Mouse (Mus musculus): ENCODE measurements around the gene Chrm1.
"Not testable (repeated sequence)": the region's sequence is repeated elsewhere in the genome, so short reads cannot be mapped to it uniquely, and the experiment has no call there.

Gene Chrm1

DNA sequence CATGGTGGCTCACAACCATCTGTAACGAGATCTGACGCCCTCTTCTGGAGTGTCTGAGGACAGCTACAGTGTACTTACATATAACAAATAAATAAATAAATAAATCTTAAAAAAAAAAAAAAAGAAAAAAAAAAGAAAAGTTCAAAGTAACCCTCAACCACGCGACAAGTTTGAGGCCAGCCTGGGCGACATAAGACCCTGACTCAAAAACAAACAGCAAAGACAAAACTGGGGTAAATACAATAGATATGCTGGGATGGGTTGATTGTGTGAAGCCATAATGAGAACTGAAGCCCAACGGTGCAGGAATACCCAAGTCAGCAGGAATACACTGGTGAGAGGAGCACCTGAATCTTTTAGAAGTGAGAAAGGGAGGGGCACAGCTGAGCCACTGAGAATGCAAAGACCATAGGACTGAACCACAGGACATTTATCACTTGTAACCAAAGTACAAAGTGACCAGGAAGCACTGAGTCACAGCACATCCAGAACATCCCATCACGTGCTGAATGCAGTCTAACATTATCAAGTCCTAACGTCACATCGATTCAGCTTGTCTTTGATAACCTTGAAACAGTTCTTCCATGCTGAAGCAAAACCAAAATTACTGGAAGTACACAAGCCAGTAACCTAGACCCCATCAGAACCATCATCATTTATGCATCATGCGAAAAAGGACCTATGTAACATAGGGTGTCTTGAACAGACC, 53.3 kb downstream of the Chrm1 start:
- DNase-seq (ENCODE audit: low read depth, low spot score): no peak

DNA sequence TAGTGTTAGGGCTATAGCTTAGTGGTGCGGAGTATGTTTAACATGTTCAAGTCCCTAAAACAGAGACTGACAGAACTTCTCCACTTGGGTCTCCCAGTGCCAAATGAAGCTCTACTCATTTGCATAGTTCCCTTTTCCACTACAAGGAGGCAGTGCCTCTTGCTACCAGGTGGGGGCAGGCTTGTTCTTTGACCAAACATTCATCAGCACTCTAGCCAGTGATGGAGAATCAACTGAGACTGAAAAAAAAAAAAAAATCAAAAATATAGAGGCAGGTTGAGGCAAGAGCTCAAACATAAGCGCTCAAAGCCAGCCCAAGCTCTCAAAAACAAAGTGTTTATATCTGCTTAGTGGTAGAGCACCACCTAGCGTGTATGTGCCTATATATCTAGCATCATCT, 54.8 kb downstream of the Chrm1 start:
- peak; percentile 89 for DNase-seq (ENCODE audit: low read depth, low spot score)

DNA sequence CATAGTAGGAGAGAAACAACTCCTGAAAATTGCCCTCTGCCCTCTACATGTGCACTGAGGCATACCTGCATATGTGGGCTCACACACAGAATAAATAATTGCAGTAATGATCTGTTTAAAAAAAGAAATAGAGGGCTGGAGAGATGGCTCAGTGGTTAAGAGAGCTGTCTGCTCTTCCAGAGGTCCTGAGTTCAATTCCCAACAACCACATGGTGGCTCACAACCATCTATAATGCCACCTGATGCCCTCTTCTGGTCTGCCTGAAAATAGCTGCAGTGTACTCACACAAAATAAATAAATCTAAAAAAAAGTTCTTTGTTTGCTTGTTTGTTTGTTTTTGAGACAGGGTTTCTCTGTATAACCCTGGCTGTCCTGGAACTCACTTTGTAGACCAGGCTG, 55.4 kb downstream of the Chrm1 start:
- peak; percentile 60 for DNase-seq (ENCODE audit: low read depth, low spot score)

DNA sequence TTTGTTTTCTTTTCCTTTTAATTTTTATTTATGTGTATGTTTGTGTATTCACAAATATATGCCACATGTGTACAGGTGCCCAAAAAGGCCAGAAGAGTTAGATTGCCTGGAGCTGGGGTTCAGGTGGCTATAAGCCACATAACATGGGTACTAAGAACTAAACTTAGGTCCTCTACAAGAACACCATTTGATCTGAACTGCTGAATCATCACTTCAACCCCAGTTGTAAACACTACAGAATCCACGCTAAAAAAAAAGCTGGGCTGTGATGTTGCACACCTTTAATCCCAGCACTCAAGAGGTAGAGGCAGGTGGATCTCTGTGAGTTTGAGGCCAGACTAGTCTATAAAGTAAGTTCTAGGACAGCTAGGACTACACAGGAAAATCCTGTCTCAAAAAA, 57.8 kb downstream of the Chrm1 start:
- DNase-seq (ENCODE audit: low read depth, low spot score): no peak

DNA sequence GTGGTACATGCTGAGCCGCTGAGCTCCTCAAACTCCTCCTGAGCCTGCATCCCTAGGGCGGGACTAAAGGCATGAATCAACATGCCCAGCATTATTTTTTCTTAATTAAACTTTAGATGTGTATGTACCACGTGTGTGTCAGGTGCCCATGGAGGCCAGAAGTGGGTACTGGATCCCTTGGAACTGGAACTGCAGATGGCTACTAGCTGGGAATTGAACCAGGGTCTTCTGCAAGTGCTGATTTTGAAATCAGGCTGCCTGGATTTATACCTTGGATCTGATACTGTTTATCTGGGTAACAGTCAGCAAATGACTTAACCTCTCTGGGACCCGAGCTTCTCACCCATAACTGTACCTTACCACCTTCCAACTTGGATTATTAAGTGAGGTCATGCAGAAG, 58.4 kb downstream of the Chrm1 start:
- peak; percentile 26 for DNase-seq (ENCODE audit: low read depth, low spot score)

DNA sequence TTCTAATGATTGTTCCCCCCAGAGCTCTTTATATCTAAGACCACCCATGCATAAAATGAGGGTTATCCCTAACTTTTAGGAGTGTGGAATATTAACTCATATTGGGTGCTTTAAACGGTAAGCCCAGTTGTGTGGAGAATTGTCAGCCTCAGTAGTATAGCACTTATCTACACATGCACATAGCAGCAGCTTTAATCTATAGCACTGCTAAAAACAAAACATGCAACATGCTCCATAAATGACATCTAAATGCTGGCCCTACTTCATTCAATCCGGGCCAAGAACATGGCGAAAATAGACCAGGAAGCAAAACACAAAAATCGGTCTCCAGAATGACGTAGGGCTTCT, 58.9 kb downstream of the Chrm1 start:
- DNase-seq (ENCODE audit: low read depth, low spot score): no peak

DNA sequence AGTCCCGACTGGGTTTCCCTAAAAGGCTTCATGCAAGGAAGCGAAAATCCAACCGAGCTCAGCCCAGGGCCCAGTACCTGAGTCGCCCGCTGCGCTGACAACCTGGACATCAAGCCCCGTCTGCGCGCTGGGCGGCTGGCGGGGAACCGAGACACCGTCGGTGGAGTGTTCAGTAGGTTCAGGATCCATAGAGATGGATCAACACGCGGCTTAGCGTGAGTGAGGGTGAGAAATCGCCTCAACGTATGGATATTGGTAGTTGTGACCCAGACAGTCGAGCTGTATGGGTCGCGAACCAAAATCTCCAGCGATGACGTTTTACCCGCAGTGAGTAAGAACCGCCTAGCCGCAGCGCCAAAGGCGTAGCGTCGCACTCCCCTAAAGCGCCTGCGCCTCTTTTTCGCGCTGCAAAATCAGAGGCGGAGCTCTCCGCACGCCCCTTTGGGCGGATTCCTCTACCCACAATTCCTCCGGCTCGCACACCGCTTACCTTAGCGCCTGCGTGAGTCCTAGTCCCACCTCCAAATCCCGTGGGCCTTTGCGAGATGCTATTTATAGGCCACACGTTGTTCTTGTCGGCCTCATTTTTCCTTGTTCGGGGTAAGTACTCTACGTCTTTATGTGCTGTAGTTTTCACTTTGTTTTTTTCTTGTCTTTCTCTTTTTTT, 59.5 kb downstream of the Chrm1 start, which contains the start of gene Slc3a2:
Gene Slc3a2 (minus strand): TSS at position 463 of the 667 bp plus-strand sequence.
- peak; percentile 98 for DNase-seq (ENCODE audit: low read depth, low spot score)

DNA sequence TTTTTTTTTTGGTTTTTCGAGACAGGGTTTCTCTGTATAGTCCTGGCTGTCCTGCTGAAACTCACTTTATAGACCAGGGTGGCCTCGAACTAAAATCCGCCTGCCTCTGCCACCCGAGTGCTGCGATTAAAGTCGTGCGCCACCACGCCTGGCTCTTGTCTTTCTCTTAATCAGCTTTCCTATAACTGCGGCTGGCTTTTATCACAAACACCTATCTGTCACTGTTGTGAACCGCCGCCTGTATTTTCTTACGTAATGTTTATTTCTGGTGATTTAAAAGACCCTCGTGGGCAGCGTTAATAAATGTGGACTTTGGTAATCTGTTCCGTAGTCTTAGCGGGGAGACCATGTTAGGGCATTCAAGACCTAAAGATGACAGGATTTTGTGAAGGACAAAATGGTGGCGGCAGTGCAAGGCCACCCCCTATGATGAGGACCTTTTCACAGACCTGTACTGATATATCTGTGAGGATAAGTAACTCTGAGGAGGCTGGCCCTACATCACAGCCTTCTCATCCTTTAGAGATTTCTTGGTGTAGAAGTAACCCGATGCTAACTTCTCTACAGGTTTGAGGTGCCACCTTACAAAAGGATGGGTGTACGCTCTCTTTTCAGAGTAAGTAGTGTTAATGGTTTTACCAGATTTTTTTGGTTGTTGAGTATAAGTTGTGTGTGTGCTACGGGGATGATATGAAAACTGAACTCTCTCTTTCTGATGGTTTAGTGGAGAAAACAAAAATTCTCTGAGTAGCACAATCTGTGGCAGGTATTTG, 60.2 kb downstream of the Chrm1 start:
- no peak for DNase-seq (ENCODE audit: low read depth, low spot score)

DNA sequence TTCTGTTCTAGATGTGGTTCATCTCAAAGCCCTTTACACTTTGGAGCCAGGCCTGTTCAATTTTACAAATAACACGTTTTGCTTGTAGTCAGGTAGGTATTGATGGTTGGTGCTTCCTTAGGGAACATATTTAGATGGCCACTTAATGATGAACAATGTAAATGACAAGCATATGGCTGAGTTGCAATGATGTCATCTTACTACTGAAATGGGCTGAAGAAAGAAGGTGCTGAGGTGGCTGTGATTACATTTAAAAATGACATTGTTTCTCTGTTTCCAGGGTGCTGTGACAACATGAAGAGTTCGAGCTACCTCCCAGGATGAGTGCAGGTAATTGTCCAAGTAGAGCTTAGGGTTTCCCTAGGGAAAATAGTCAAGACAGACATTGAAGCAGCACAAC, 60.8 kb downstream of the Chrm1 start:
- DNase-seq (ENCODE audit: low read depth, low spot score): no peak

DNA sequence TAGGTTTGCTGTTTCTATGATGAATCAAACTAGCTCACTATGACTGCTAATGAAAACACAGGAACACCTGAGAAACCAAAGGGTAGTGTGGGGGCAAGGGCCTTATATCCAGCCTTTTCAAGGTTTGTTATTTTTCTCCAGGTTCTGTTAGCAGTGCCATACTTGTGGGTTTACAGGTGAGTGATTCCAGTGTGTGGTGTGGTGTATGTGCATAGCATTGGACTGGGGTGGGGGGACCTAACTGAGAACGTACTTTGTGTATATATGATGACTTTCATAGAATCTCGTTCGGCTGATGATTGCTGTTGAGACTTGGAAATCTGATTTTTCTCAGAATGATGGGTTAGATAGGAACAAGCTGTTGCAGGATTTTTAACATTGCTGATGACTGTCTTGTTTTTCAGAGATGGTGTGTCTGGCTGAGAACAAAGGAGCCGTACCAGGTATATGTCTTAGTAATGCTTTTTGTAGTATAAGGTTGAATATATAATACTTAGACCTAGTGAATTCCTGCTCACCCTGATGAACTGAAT, 61.6 kb downstream of the Chrm1 start:
- DNase-seq (ENCODE audit: low read depth, low spot score): no peak

DNA sequence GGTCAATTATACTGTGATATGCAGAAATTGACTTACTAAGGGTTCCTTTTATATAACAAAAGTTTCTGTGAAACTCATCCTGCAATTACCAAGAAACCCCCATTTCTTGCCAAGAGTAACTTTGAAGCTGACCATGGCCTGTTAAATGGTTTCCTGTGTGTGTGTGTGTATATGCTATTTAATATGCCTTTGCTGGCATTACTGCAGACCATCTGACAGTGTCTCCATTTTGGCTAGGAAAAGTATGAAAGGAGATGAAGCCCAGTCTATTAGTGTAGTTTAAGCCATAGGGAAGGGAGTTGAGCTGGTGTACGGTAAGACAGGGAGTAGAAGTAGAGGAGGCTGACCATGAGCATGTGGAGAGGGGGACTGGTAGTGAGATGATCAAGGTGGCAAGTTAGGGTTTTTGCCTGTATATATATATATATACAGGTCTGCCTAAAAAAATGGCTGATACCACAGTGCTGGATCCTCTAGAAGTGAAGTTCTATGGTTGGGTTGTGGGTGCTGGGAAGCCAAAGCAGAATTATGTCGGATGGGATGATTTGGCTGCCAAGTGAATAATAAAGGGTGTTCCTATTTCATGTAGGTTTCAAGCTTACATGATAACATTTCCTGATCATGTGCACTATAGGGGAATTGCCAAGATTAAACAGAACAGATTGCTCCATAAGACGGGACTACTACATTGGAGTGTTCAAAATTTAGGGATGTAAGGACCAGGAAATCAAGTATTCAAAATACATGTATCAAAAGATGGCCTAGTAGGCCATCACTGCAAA, 63.2 kb downstream of the Chrm1 start:
- no peak for DNase-seq (ENCODE audit: low read depth, low spot score)

DNA sequence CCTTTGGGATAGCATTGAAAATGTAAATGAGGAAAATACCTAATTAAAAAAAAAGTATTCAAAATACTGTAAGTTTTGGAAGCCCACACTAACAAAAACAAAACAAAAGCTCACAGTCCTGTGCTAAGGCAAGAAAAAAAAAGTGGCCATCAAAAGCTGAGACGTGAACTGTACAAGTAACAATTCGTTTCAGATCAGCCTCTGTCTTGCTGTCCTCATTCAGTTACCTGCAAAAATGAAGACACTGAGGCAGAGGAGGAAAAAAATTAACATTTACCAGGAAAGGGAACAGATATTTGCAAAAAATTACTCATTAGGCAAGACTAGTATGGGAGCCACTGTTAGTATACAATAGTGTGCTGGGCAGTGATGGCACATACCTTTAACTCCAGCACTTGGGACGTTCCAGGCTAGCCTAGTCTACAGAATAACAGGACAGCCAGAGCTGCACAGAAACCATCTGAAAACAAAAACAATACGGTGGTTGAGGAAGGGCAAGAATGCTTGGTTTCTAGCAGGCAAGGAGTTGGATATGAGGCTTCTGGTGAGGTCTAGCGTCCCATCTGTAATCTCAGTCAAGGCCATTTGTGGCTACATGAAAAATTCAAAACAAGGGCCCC, 64.0 kb downstream of the Chrm1 start:
- DNase-seq (ENCODE audit: low read depth, low spot score): peak; percentile 64

DNA sequence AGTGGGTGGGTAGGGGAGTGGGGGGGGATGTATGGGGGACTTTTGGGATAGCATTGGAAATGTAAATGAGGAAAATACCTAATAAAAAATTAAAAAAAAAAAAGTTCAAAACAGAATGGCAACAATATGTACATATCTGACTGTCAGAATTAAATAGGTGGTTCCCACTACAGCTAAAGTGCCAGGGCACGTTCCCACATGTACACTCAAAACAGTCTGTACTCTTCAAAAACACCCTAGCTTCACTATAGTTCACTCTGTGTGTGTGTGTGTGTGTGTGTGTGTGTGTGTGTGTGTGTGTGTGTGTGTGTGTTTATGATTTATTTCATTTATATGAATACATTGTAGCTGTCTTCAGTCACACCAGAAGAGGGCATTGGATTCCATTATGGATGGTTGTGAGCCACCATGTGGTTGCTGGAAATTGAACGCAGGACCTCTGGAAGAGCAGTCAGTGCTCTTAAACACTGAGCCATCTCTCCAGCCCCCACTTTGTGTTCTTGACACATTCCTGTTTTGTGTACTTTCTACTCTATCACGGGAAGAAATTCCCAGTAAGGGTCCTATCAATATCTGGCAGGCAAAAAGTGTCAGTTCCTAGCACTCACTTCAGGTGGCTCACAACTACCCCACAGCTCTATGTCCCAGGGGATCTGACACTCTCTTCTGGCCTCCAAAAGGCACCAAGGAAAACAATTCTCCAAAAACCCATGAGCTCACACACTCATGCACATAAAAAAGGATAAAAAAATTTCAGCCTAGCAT, 64.9 kb downstream of the Chrm1 start:
- not testable (repeated sequence) for DNase-seq (ENCODE audit: low read depth, low spot score)
